Mouse (Mus musculus): ENCODE data around the gene Gtf2i.
A peak's percentile ranks its signal among the peaks of the same experiment; 100 is the strongest.

Gtf2i gene

DNA sequence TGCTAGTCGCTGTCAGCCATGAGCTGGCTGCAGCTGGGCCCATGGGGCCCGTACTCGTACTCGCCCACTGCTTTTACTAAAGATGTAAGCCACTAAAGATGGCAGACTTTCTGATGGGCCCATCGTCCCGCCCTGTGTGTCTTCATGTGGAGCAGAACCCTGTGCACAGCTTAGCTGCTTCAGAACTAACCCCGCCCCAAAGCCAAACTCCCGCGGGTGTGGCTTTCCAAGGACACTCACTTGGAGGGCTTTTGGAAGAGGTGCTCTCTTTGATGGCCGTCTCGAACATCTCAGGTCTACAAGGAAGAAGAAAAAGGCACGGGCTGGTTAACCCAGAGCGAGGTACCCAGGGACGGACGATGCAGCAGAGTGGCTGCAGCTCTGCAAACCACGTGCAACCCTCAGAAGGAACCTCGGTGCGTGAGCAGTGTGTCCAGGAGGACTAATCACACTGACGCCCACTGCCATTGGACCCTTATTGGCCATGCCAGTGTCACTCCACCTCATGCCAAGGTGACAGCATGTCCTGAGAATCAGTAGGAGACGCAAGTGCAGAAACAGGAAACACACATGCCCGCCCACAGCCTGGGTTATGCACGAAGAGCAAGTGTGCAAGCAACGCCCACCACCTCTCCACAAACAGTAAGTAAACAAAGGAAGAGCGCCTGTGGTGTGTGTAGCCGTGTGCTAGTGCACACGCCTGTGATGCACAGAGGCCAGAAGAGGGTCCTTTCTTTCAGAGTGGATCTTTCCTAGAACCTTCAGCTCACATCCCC is 70.7 kb downstream of the Gtf2i start:
- DNase-seq (ENCODE audit: low spot score in 2 of 2), result no peak

- DNase-seq (ENCODE audit: low spot score in 2 of 2), result no peak
These were observed 72.7 kb downstream of the Gtf2i start for GRCm38 (mm10) chr5:134241831-134242230.

GRCm38 (mm10) chr5:134237936-134238760 is 76.4 kb downstream of the Gtf2i start:
- DNase-seq (ENCODE audit: low spot score in 2 of 2), result no peak

GRCm38 (mm10) chr5:134237508-134237907 is 77.1 kb downstream of the Gtf2i start:
- DNase-seq (ENCODE audit: low spot score in 2 of 2), result no peak

DNA sequence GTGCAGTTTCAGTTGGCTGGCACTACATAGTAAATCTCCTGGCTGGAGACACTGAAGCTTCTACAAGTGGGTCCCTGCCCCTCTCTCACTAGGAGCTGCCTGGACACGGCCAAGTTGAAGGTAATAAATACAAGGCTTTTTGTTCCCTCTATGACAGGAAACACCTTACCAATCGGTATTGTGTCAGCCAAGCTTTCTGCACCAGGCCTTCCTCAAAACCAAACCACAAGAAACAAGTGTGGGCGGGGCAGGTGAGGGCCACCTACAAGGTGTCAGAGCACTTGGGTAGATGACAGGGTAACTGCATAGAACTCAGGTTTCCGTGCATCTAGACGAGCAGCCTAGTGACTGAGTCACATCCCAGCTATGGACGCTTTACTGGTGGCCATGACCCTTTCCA is 77.8 kb downstream of the Gtf2i start:
- no peak for DNase-seq (ENCODE audit: low spot score in 2 of 2)

GRCm38 (mm10) chr5:134236241-134236640 is 78.3 kb downstream of the Gtf2i start:
- no peak for DNase-seq (ENCODE audit: low spot score in 2 of 2)

GRCm38 (mm10) chr5:134235111-134235510 is 79.4 kb downstream of the Gtf2i start:
- no peak for DNase-seq (ENCODE audit: low spot score in 2 of 2)

DNA sequence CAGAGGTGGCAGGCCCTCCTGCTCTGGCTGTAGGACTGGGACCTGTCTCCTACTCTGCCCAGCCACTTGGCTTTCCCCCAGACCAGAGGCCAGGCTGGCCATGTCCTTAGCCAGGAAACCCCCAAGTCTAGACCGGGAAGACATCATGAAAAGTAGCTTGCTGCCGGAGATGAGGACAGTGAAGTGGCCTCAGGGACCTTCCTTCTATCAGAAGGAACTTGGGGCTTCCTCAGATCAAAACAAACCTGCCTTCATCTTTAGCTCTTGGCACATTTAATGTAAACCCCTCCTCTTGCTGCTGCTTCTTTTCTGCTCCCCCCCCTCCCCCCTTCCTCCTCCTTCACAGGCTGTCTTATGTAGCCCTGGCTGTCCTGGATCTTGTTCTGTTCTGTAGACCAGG is 80.4 kb downstream of the Gtf2i start:
- no peak for DNase-seq (ENCODE audit: low spot score in 2 of 2)

- no peak for DNase-seq (ENCODE audit: low spot score in 2 of 2)
These were observed 81.3 kb downstream of the Gtf2i start for GRCm38 (mm10) chr5:134233244-134233651.

- peak in 1 of 2 experiments; percentile 44 for DNase-seq (ENCODE audit: low spot score in 2 of 2)
These were observed 82.0 kb downstream of the Gtf2i start for GRCm38 (mm10) chr5:134232568-134232967.

GRCm38 (mm10) chr5:134232111-134232510 is 82.4 kb downstream of the Gtf2i start:
- no peak for DNase-seq (ENCODE audit: low spot score in 2 of 2)

- DNase-seq (ENCODE audit: low spot score in 2 of 2), result no peak
These were observed 83.2 kb downstream of the Gtf2i start for GRCm38 (mm10) chr5:134231376-134231775.

DNA sequence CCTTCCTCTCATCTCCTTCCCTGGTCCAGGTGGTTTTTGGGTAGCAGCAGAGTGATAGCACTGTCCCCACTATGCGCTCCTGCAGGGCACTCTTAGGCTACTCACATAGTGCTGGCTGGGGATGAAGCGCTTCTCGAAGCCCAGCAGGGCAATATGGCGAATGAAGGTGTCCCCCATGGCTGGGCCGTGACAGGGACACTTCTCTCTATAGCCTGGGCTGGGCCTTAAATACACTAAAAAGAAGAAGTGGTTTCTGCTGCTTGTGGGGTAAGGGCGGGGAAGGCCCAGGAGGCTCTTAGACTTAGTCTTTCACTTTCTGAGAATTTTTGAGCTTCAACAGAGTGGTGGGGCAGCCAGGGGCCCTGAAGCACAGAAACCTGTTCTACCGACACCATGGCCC is 85.2 kb downstream of the Gtf2i start, which contains the start of gene Ncf1:
TSS of gene Ncf1 (minus strand) at position 235 of the 400 bp plus-strand sequence.
- DNase-seq (ENCODE audit: low spot score in 2 of 2), result no peak

DNA sequence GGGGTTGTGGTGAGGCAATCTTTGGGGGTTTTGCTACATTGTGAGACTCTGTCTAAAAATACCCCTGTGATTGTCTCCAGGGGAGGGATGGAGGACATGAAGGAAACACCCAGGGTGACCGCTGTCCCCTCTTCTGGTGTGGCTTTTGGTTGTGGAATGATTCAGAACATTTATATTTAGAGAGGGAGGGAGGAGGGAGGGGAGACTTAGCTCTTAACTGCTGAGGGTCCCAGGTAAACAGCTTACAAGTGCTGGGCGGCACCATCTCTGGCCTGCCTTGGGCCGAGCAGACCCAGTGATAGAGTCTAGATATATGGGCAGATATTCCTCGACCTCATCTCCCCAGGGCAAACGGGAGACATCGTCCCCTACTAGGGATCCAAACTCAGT is 86.3 kb downstream of the Gtf2i start:
- no peak for DNase-seq (ENCODE audit: low spot score in 2 of 2)

- no peak for DNase-seq (ENCODE audit: low spot score in 2 of 2)
These were observed 86.8 kb downstream of the Gtf2i start for GRCm38 (mm10) chr5:134227574-134228248.

DNA sequence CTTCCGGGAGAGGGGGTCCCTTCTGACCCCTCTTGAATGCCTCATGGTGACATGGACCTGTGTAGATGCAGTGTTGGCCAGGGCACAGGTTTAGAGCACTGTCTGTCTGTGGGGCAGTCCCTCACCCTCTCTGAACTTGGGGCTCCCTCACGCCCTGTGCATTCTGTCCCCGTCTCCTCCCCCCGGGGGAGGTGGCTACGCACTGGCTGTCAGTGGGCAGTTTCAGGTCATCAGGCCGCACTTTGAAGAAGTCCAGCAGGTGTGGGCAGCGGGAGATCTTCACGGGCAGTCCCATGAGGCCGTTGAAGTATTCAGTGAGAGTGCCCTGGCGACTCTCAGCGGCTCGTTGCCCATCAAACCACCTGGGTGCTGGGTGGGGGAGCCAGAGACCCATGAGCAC is 87.6 kb downstream of the Gtf2i start:
- DNase-seq (ENCODE audit: low spot score in 2 of 2), result no peak

GRCm38 (mm10) chr5:134225110-134225901 is 89.3 kb downstream of the Gtf2i start:
- no peak for DNase-seq (ENCODE audit: low spot score in 2 of 2)

- no peak for DNase-seq (ENCODE audit: low spot score in 2 of 2)
These were observed 92.8 kb downstream of the Gtf2i start for GRCm38 (mm10) chr5:134221708-134222150.

DNA sequence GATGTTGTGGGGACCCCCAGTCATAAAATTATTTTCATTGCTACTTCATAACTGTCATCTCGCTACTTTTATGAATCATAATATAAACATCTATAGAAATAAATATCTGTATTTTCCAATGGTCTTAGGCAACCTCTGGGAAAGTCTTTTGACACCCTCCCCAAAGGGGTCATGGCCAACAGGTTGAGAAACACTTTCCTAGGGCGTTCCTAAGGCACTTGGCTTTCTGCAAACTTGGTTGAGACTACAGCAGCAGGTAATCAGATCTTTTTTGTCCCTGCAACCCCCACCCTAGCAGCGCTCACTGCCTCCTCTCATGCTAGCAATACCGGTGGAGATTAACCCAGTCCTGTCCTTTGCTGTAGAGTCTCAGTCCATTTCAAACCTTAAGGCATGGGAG is 93.3 kb downstream of the Gtf2i start:
- no peak for DNase-seq (ENCODE audit: low spot score in 2 of 2)

DNA sequence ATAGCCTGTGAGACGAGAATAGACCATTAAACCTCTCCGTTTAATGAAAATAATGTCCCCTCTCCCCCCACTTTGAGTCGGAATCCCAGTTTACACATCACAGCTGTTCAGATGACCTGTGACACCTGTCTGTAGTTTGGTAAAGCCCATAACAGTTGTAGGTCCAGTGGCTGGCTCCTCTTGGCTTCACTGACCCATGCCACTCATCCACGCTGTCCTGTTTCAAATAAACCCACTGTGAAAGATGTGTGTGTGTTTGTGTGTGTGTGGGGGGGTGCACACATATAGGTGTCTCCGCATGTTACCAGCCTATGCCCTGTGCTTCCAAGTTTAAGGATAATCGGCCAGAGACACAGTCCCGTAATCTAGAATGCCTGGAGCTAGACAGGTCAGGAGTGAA is 96.7 kb downstream of the Gtf2i start:
- no peak for DNase-seq (ENCODE audit: low spot score in 2 of 2)

GRCm38 (mm10) chr5:134214021-134214806 is 100.3 kb downstream of the Gtf2i start:
- no peak for DNase-seq (ENCODE audit: low spot score in 2 of 2)

Measured in urinary bladder, adult 18-20 months (tissue).